Mouse (Mus musculus) frontal cortex, postnatal 36 days (tissue): Measurements from ENCODE around the gene Khk.

Experiments
- DNase-seq, 2 experiments: peaks; one replicate each; pipeline ENCODE4 v3.0.0; 2022; ENCODE audit warnings: low spot score in 2 of 2

The Khk gene

GRCm38 (mm10) chr5:30968416-30968815 lies 47.2 kb downstream of the Khk start, which contains the start of gene Tcf23:
Gene Tcf23 (plus strand): TSS chr5:30968662.
- DNase-seq, result no peak

GRCm38 (mm10) chr5:30969440-30969839 lies 48.2 kb downstream of the Khk start:
- DNase-seq, result no peak

- DNase-seq, result no peak
These were observed 53.8 kb downstream of the Khk start for GRCm38 (mm10) chr5:30974870-30975656.
